Mouse (Mus musculus) neural tube, embryonic 11.5 days (tissue): ENCODE results near the gene Abhd2. TPM values are rescaled to one million over a fixed set of nuclear protein-coding genes. Genes with fewer than 3 reads are reported as not detected.

Experiments used
- ATAC-seq: fragments of 200-750 bp; cut with Nextera tagmentation; 2 replicates; pipeline ENCODE4 v1.8.0; 2017; ENCODE audit warnings: moderate number of reproducible peaks, mild to moderate bottlenecking, moderate TSS enrichment, moderate library complexity; ENCODE audit not compliant: insufficient read depth, low FRiP score, low TSS enrichment
- DNase-seq: peaks from one replicate; pipeline ENCODE4 v3.0.0-alpha.2; 2015; ENCODE audit warnings: low spot score
- H3K27ac ChIP-seq: fragments of 300-500 bp; sonication (generic); 2 replicates; pipeline ENCODE4 v1.5.1; 2014; ENCODE audit warnings: low read depth, mild to moderate bottlenecking, low read length
- H3K27me3 ChIP-seq: fragments of 300-500 bp; sonication (generic); 2 replicates; pipeline ENCODE4 v1.6.1; 2014; ENCODE audit warnings: mild to moderate bottlenecking, low read length, mixed read lengths; ENCODE audit not compliant: control insufficient read depth, insufficient read depth
- H3K36me3 ChIP-seq: fragments of 300-500 bp; sonication (generic); 2 replicates; pipeline ENCODE4 v1.6.1; 2014; ENCODE audit warnings: mild to moderate bottlenecking, low read length, moderate library complexity, mixed read lengths; ENCODE audit not compliant: control insufficient read depth, insufficient read depth
- H3K4me1 ChIP-seq: fragments of 300-500 bp; sonication (generic); 2 replicates; pipeline ENCODE4 v1.6.1; 2014; ENCODE audit warnings: low read length, mixed read lengths; ENCODE audit not compliant: control insufficient read depth, insufficient read depth
- H3K4me2 ChIP-seq: fragments of 300-500 bp; sonication (generic); 2 replicates; pipeline ENCODE4 v1.6.1; 2014; ENCODE audit warnings: low read depth, mild to moderate bottlenecking, moderate library complexity
- H3K4me3 ChIP-seq: fragments of 300-500 bp; sonication (generic); 2 replicates; pipeline ENCODE4 v1.5.1; 2014; ENCODE audit warnings: low read depth, low read length
- H3K9ac ChIP-seq: fragments of 300-500 bp; sonication (generic); 2 replicates; pipeline ENCODE4 v1.6.1; 2014; ENCODE audit warnings: mild to moderate bottlenecking, low read length
- H3K9me3 ChIP-seq: fragments of 300-500 bp; sonication (generic); 2 replicates; pipeline ENCODE4 v1.6.1; 2016; ENCODE audit warnings: low read length; ENCODE audit not compliant: control insufficient read depth
- WGBS: fragments of 180-500 bp; shearing (Covaris S2); extraction: QIAGEN DNeasy Blood & Tissue Kit; methylation state at CpG from one replicate; pipeline ENCODE4 v1.1.7; 2014; 5-methylcytosine and 5-hydroxymethylcytosine counted together
- polyA plus RNA-seq: library from polyadenylated mRNA; unstranded; fragments of >200 nt; fragmentation: Nextera tagmentation; extraction: Ambion mirVana; gene quantifications from 2 replicates; pipeline ENCODE4 v1.2.1, GENCODE M21; 2014

Gene Abhd2
- polyA plus RNA-seq, 1 experiment from 2014 or later, result 14.3 TPM

DNA sequence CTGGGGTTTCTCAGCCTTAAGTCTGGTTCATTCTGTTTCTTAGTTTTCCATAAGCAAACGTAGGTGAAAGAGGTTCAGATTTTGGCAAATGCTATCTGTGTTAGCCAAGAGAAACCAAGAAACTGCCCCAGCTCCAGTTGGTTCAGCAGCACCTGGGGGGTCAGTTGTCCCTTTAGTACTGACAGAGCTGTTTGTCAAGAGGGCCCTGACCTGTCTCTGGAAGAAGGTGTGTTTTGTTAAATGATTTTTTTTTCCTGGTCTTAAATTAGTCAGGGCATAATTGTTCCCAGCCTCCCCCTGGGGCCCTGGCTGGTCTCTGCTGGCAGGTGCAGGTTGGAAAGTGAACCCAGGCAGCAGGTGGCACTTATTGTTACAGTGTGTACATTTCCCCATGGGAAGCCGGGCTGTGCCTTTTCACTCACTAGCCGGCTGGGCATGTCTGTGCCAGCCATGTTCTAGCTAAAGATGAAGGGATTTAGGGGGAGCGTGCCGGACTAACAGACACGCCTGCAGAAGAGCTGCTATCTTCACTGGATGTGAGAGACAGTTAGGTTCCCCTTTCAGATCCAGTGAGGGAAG is 30.3 kb downstream of the Abhd2 start:
- Histone ChIP-seq H3K9ac (no peak overlapping the region), H3K27ac (no peak overlapping the region), H3K4me2 (no peak overlapping the region), H3K36me3 (no peaks in the 10 kb centered on the region), H3K4me3 (no peak overlapping the region), H3K27me3 (no peaks in the 10 kb centered on the region), H3K4me1 (no peaks in the 10 kb centered on the region), H3K9me3 (no peaks in the 10 kb centered on the region)
- ATAC-seq, result no peak
- WGBS, result 86% methylated on average over 6 of the region's 6 CpGs
- DNase-seq, result no peak

DNA sequence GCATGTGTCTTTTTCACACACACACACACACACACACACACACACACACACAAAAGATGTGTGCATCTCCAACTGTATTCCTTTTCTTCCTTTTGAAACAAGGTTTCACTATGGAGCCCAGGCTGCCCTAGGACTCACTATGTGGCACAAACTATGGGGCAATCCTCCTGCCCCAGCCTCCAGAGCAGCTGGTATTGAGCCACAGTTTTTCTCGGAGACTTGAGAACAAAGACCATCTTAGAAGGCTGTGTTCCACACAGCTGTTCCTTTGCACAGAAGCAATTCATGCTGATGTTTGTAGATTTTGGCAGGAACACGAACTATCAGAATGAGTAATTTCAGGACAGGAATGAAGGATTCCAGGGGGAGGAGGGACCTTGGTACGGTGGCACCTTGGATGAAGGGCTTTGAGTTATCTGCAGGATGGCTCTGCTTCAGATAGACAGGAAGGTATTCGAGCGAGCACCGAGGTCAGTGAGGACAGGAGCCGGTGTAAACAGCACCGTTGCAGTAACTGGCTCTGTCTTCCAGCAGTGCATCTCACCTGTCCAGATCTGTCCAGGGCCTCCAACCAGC is 35.5 kb downstream of the Abhd2 start:
- 82% methylated on average over 8 of the region's 8 CpGs for WGBS
- Histone ChIP-seq H3K4me3 (no peak overlapping the region), H3K27ac (no peak overlapping the region), H3K27me3 (no peaks in the 10 kb centered on the region), H3K36me3 (no peaks in the 10 kb centered on the region), H3K9me3 (no peaks in the 10 kb centered on the region), H3K4me1 (peaks cover 24% of the 10 kb centered on the region), H3K4me2 (no peak overlapping the region), H3K9ac (no peak overlapping the region)
- DNase-seq, result no peak
- ATAC-seq, result no peak

DNA sequence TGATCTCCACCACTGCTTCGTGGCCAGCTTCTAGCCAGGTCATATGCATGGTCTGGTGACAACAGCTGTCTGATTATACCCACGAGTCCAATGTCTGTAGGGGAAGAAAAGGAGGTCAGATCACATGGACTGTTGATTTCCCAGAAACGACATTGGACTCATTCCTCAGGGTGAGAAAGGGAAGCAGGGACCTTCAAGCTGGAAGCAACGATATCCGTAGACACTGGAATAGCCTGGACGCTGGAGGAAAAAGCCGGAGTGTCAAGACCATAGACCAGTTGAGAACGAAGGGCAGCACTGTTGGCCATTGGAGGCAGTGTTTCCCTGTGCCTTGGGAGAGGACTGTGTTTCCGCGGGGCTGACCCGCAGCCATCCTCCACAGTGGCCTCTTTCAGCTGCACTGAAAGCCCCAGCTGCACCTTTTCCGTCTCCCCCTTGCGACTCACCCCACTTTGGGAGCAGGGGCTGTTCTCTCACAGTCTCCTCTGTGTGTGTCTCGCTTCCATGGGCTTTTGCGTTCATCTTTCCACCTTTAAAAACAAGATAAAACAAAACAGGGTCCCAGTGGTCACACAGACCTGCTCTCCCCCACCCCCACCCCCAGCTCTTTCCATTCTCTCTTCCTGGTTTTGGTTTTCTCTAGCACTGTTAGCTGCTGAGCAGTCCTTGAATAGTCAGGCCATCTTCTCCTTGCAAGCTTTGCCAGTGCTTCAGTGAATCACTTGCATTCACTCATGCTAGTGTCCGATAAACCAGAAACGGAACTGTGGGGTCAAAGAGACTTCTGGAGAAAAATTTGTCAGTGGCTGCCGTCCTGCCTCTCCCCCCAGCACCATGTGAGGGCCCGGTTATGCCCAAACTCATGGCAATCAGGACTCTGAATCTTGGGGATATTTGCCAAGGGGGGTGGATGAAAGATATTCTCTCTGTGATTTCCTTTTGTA is 36.5 kb downstream of the Abhd2 start:
- peaks cover 24% of the 10 kb centered on the region for H3K4me1 ChIP-seq
- no peak overlapping the region for H3K4me2 ChIP-seq
- 65% methylated on average over 19 of the region's 19 CpGs for WGBS
- no peak overlapping the region for H3K4me3 ChIP-seq
- no peak for ATAC-seq
- DNase-seq, result no peak
- H3K9me3 ChIP-seq, result no peaks in the 10 kb centered on the region
- H3K27me3 ChIP-seq, result no peaks in the 10 kb centered on the region
- H3K9ac ChIP-seq, result no peak overlapping the region
- H3K27ac ChIP-seq, result 0 out of 2 replicates have a peak overlapping the region, but pooled peaks have one; percentile 17
- no peaks in the 10 kb centered on the region for H3K36me3 ChIP-seq

DNA sequence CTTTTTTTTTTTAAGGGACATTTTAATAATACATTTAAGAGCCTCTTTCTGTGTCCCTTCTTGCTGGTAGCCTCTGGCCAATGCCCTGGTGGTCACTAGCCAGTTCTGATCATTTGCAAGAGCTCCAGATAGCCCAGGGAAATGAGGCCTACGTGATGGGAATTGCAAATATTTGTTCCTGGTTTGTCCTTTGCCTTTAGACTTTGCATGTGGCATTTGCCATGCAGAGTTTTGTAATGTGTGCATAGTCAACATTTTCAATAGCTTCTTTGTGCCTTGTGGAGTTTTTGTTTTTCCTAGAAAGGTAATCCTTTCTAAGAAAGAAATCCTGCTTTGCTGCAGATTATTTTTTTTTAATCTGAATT is 37.2 kb downstream of the Abhd2 start:
- Histone ChIP-seq H3K9me3 (no peaks in the 10 kb centered on the region), H3K4me2 (no peak overlapping the region), H3K36me3 (no peaks in the 10 kb centered on the region), H3K27me3 (no peaks in the 10 kb centered on the region), H3K4me3 (no peak overlapping the region), H3K9ac (no peak overlapping the region), H3K27ac (no peak overlapping the region), H3K4me1 (peaks cover 24% of the 10 kb centered on the region)
- 71% methylated on average over 1 of the region's 1 CpGs for WGBS
- DNase-seq (no peak), ATAC-seq (no peak)

DNA sequence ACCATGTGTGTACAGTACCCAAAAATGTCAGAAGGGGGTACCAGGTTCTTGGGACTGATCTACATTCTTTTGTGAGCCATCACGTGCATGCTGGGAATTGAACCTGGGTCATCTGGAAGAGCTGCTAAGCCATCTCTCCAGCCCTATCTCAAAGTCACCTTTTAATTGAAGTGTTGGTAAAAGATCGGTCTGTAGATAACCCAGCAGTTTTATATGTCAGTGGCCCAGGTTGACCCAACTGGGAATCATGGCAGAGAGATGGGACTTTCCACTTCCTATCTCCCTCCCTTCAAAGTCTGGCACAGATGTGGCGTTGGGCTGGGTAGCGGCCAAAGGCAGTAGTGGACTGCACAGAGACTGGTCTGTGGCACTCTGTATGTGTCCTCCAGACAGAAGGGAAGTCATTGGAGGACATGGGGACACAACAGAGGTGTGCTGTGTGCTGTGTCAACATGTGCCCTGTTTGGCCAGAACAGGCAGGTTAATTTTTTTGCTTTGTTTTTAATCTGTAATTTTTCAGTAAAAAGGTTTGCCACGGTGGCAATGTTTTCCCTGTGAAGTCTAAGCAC is 38.5 kb downstream of the Abhd2 start:
- no peak overlapping the region for H3K4me2 ChIP-seq
- no peak for DNase-seq
- 91% methylated on average over 5 of the region's 5 CpGs for WGBS

DNA sequence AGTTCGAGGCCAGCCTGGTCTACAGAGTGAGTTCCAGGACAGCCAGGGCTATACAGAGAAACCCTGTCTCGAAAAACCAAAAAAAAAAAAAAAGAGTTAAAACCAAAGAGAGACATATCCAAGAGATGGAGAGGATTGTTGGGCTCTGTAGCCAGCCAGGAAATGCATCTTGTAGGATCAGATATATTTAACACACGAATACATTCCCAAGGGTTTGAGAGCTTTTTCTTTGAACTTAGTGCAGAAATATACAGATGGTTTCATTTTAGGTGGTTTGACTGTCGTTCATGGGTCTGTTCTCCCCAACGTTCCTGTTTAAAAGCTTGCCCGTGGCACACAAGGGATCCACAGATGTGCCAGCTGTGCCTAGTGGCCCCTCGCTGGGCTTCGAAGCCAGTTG is 39.2 kb downstream of the Abhd2 start:
- Histone ChIP-seq H3K4me1 (peaks cover 24% of the 10 kb centered on the region), H3K9me3 (no peaks in the 10 kb centered on the region), H3K27me3 (no peaks in the 10 kb centered on the region), H3K4me2 (no peak overlapping the region), H3K4me3 (no peak overlapping the region), H3K36me3 (no peaks in the 10 kb centered on the region), H3K27ac (no peak overlapping the region), H3K9ac (peak overlapping the region; percentile 41; the same call in 1 of the 2 replicates)
- ATAC-seq (no peak), DNase-seq (no peak)
- WGBS, result 58% methylated on average over 6 of the region's 8 CpGs

More for the DNA sequence above, 38.5 kb downstream of the Abhd2 start:
- no peak for ATAC-seq
- Histone ChIP-seq H3K36me3 (no peaks in the 10 kb centered on the region), H3K4me1 (peaks cover 24% of the 10 kb centered on the region), H3K4me3 (no peak overlapping the region), H3K9me3 (no peaks in the 10 kb centered on the region), H3K27me3 (no peaks in the 10 kb centered on the region), H3K27ac (no peak overlapping the region), H3K9ac (no peak overlapping the region)

DNA sequence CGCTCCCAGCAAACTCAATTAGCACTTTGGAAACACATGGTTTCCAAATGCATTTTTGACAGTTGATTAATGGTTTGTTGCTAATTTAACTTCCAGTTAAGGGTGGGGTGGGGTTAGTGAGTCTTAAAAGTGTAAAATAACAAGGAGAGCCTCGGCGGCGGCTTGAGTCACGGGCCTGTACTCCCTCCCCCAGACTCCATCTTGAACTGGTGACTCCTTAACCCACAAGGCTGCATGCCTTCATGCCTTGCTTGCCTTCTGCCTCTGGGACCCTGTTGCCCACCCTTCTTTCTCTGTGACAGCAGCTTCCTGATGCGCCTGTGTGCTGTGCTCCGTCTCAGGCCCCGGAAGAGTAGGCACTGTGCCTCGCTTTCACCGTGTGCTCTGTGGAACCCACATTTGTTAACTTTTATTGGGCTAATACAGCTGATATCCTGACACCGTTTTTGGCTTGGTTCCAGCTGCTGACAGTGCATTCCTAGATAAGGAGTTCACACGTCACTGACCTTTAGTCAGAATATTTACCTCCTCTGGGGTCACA is 40.6 kb downstream of the Abhd2 start:
- no peaks in the 10 kb centered on the region for H3K36me3 ChIP-seq
- H3K27ac ChIP-seq, result no peak overlapping the region
- ATAC-seq (no peak), DNase-seq (no peak)
- 46% methylated on average over 12 of the region's 12 CpGs for WGBS
- H3K27me3 ChIP-seq, result no peaks in the 10 kb centered on the region
- H3K4me1 ChIP-seq, result peaks cover 24% of the 10 kb centered on the region
- no peak overlapping the region for H3K9ac ChIP-seq
- H3K4me3 ChIP-seq, result no peak overlapping the region
- no peak overlapping the region for H3K4me2 ChIP-seq
- no peaks in the 10 kb centered on the region for H3K9me3 ChIP-seq

DNA sequence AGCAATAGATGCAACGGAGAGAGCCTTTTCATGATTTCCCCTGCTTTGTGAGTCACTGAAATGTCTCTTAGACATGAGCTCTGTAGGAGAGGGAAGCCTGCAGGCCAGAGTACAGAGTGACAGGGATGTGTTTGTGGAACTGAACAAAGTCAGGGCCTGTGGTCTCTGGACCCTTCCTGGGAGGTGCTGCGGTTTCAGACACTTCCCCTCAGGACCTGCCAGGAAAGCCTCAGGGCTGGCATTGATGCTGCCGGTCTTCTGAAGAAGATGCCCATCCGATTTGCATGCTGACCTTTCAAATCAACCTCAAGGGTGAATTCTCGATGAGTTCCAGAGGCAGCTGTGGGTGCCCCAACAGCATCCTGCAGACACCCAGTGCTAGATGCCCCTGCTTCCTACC is 41.5 kb downstream of the Abhd2 start:
- Histone ChIP-seq H3K9me3 (no peaks in the 10 kb centered on the region), H3K36me3 (no peaks in the 10 kb centered on the region), H3K4me2 (no peak overlapping the region), H3K4me1 (peaks cover 23% of the 10 kb centered on the region), H3K27ac (no peak overlapping the region), H3K27me3 (no peaks in the 10 kb centered on the region), H3K9ac (no peak overlapping the region), H3K4me3 (no peak overlapping the region)
- ATAC-seq (no peak), DNase-seq (no peak)
- 75% methylated on average over 5 of the region's 5 CpGs for WGBS
